ENCODE assay signal across 11 mouse cellular contexts in the genomic region with DNA sequence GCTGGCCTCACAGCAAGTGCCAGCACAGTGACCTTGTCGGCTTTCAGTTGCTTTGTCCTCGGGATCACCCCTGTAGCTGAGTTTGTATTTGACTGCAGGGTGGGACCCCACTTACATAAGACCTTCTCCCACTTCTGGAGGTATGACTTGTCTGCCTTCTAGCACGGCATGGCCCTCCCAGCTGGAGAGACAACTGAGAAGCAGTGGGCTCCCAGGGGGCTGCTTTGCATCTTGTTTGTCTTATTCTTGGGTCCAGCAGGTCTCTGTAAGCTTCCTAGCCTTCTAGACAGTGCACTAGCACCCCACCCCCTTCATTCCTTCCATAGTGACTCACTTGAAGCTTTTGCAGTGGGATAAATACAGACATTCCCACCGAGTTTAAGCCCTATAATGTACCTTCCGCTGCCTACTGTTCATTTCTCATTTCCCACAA. TPM values are rescaled to one million over a fixed set of nuclear protein-coding genes. Genes with fewer than 3 reads are reported as not detected.
DNase-seq lines count a peak whose midpoint lies in the region; ATAC-seq and TF ChIP-seq lines count a peak whose summit lies in the region.
"Had no signal": no experiment of that assay in that cellular context is flagged by ENCODE, and none has a peak within 500 bp of the region (broad histone marks: within the 10 kb centered on the region; RNA-seq: fewer than 3 reads in every experiment).

No protein-coding gene starts in this region.

- H3K4me1 ChIP-seq in heart, embryonic 11.5 days (ENCODE audit: control insufficient read depth, insufficient read depth, low read length) = peaks cover 9% of the 10 kb centered on the region
- peaks cover 9% of the 10 kb centered on the region for H3K4me1 ChIP-seq in midbrain, embryonic 10.5 days
- no peaks in the 10 kb centered on the region for H3K4me1 ChIP-seq in midbrain, embryonic 16.5 days (ENCODE audit: control insufficient read depth, insufficient read depth, low read length)
- H3K4me1 ChIP-seq in stomach, embryonic 15.5 days = no peaks in the 10 kb centered on the region
- H3K4me1 ChIP-seq in liver, embryonic 11.5 days (replicated peaks; ENCODE audit: control insufficient read depth, insufficient read depth, low read length) = no peaks in the 10 kb centered on the region

- TF ChIP-seq CTCF in Patski (IDR thresholded peaks at IDR 0.05) = no peak

- ATAC-seq in heart, embryonic 11.5 days (replicated peaks; ENCODE audit: insufficient number of reproducible peaks, low FRiP score, low TSS enrichment) = no peak
- ATAC-seq in midbrain, embryonic 16.5 days = no peak
- peak; percentile 94 for ATAC-seq in Patski
- peak; percentile 27; the same call in 1 of the 2 replicates for ATAC-seq in stomach, embryonic 15.5 days (ENCODE audit: insufficient read depth, low FRiP score, low read depth)
- no peak for ATAC-seq in liver, embryonic 11.5 days (replicated peaks; ENCODE audit: low FRiP score)

- no peak overlapping the region for H3K4me2 ChIP-seq in heart, embryonic 11.5 days
- H3K4me2 ChIP-seq in midbrain, embryonic 16.5 days (ENCODE audit: low read length) = no peak overlapping the region
- H3K4me2 ChIP-seq in stomach, embryonic 15.5 days = no peak overlapping the region
- no peak overlapping the region for H3K4me2 ChIP-seq in liver, embryonic 11.5 days
- H3K4me2 ChIP-seq: embryonic facial prominence, embryonic 15.5 days had no signal

- 42% methylated on average over 5 of the region's 5 CpGs for WGBS in heart, embryonic 11.5 days (ENCODE audit: insufficient replicate concordance)
- WGBS in midbrain, embryonic 10.5 days = 55% methylated on average over 5 of the region's 5 CpGs
- WGBS in midbrain, embryonic 16.5 days = 39% methylated on average over 5 of the region's 5 CpGs
- 38% methylated on average over 5 of the region's 5 CpGs for WGBS in stomach, embryonic 15.5 days
- WGBS in liver, embryonic 11.5 days = 67% methylated on average over 5 of the region's 5 CpGs

- CTCF ChIA-PET in Patski (lab: Charles Lee) = interaction anchor here (1.2 to 1.7 kb wide), 2 partner anchors 10 to 141 kb away, joined by 3 to 4 read pairs; no protein-coding TSS in a partner anchor

- peak overlapping the region; percentile 7 for H3K27ac ChIP-seq in heart, embryonic 11.5 days (ENCODE audit: low read depth, low read length)
- H3K27ac ChIP-seq in midbrain, embryonic 10.5 days (replicated peaks) = peak overlapping the region; percentile 38; the same call in 1 of the 2 replicates
- no peak overlapping the region for H3K27ac ChIP-seq in midbrain, embryonic 16.5 days (ENCODE audit: low read length)
- H3K27ac ChIP-seq in stomach, embryonic 15.5 days = peak overlapping the region; percentile 1; the same call in 1 of the 2 replicates
- H3K27ac ChIP-seq in liver, embryonic 11.5 days (ENCODE audit: low read depth, low read length) = no peak overlapping the region
- H3K27ac ChIP-seq: embryonic facial prominence, embryonic 15.5 days had no signal

- POLR2A ChIA-PET in Patski (lab: Charles Lee) = interaction anchor here (1.1 kb wide), 1 partner anchor 12 kb away, joined by 4 read pairs; no protein-coding TSS in a partner anchor

- no peak for DNase-seq in heart, adult 8-10 months (ENCODE audit: low spot score)
- DNase-seq in midbrain, embryonic 10.5 days (ENCODE audit: low spot score) = no peak
- DNase-seq in Patski (ENCODE audit: low read depth, low spot score) = peak; percentile 87
- no peak for DNase-seq in layer of hippocampus, adult 11-12 months (ENCODE audit: low spot score)
- DNase-seq in liver, embryonic 11.5 days (ENCODE audit: low spot score) = no peak
- DNase-seq: cerebellum, adult 9-11 months; heart, postnatal 14 days had no signal

- H3K9me3 ChIP-seq in heart, embryonic 11.5 days (replicated peaks; ENCODE audit: control insufficient read depth, low read length) = no peaks in the 10 kb centered on the region
- no peaks in the 10 kb centered on the region for H3K9me3 ChIP-seq in midbrain, embryonic 10.5 days (replicated peaks)
- H3K9me3 ChIP-seq in midbrain, embryonic 16.5 days (replicated peaks; ENCODE audit: control insufficient read depth, low read length, poor library complexity, severe bottlenecking) = no peaks in the 10 kb centered on the region
- no peaks in the 10 kb centered on the region for H3K9me3 ChIP-seq in stomach, embryonic 15.5 days
- H3K9me3 ChIP-seq in liver, embryonic 11.5 days (ENCODE audit: control insufficient read depth, low read length) = no peaks in the 10 kb centered on the region
- H3K9me3 ChIP-seq: embryonic facial prominence, embryonic 15.5 days had no signal

- H3K9ac ChIP-seq in heart, embryonic 11.5 days (ENCODE audit: low read depth, low read length) = no peak overlapping the region
- no peak overlapping the region for H3K9ac ChIP-seq in midbrain, embryonic 16.5 days (ENCODE audit: low read depth, low read length)
- no peak overlapping the region for H3K9ac ChIP-seq in stomach, embryonic 15.5 days
- no peak overlapping the region for H3K9ac ChIP-seq in liver, embryonic 11.5 days (ENCODE audit: low read depth, low read length)
- H3K9ac ChIP-seq: embryonic facial prominence, embryonic 15.5 days had no signal

- in situ Hi-C loops in Patski (cut with MboI; ENCODE audit: low pct_unique_long_range_greater_than_20kb) = no loop called here

- no peaks in the 10 kb centered on the region for H3K27me3 ChIP-seq in heart, embryonic 11.5 days (ENCODE audit: control insufficient read depth, insufficient read depth, low read length)
- no peaks in the 10 kb centered on the region for H3K27me3 ChIP-seq in midbrain, embryonic 10.5 days (ENCODE audit: low read depth, poor library complexity, severe bottlenecking)
- H3K27me3 ChIP-seq in midbrain, embryonic 16.5 days (ENCODE audit: control insufficient read depth, insufficient read depth, low read depth, low read length) = no peaks in the 10 kb centered on the region
- no peaks in the 10 kb centered on the region for H3K27me3 ChIP-seq in Patski
- H3K27me3 ChIP-seq in stomach, embryonic 15.5 days (replicated peaks) = no peaks in the 10 kb centered on the region
- H3K27me3 ChIP-seq in liver, embryonic 11.5 days (replicated peaks; ENCODE audit: control insufficient read depth, insufficient read depth, low read length) = no peaks in the 10 kb centered on the region
- H3K27me3 ChIP-seq: embryonic facial prominence, embryonic 15.5 days had no signal

- H3K36me3 ChIP-seq in heart, embryonic 11.5 days (ENCODE audit: control insufficient read depth, insufficient read depth, low read length) = no peaks in the 10 kb centered on the region
- no peaks in the 10 kb centered on the region for H3K36me3 ChIP-seq in midbrain, embryonic 10.5 days
- H3K36me3 ChIP-seq in midbrain, embryonic 16.5 days (ENCODE audit: control insufficient read depth, insufficient read depth, low read length) = no peaks in the 10 kb centered on the region
- H3K36me3 ChIP-seq in stomach, embryonic 15.5 days = no peaks in the 10 kb centered on the region; the same call in 1 of the 2 replicates
- peaks cover 4% of the 10 kb centered on the region; the same call in 1 of the 2 replicates for H3K36me3 ChIP-seq in liver, embryonic 11.5 days (ENCODE audit: control insufficient read depth, insufficient read depth, low read length)
- H3K36me3 ChIP-seq: embryonic facial prominence, embryonic 15.5 days had no signal

- no peak overlapping the region for H3K4me3 ChIP-seq in heart, embryonic 11.5 days (ENCODE audit: low read depth, low read length)
- no peak overlapping the region for H3K4me3 ChIP-seq in midbrain, embryonic 10.5 days
- no peak overlapping the region for H3K4me3 ChIP-seq in midbrain, embryonic 16.5 days (ENCODE audit: low read depth, low read length)
- H3K4me3 ChIP-seq in stomach, embryonic 15.5 days (replicated peaks) = no peak overlapping the region
- no peak overlapping the region for H3K4me3 ChIP-seq in liver, embryonic 11.5 days (ENCODE audit: low read depth, low read length)
- H3K4me3 ChIP-seq: embryonic facial prominence, embryonic 15.5 days had no signal

RNA-seq across cellular contexts. Expression of a gene that starts 30.6 kb away (rescaled TPM):
- 2.2 and 2.9 TPM in 2 replicates for polyA plus RNA-seq in heart, embryonic 11.5 days (2014; fragmentation: Nextera tagmentation; extraction: Ambion mirVana)
- 1 to 10 TPM; 3.0 to 9.4 (median 6.9) TPM for total RNA-seq in heart, adult 8-10 months (2022)
- 1.9 and 2.7 TPM in 2 replicates for polyA plus RNA-seq in midbrain, embryonic 10.5 days (2016; fragmentation: Nextera tagmentation; extraction: Ambion mirVana)
- polyA plus RNA-seq in midbrain, embryonic 16.5 days (2015; fragmentation: Nextera tagmentation; extraction: Ambion mirVana) = 1.6 and 3.5 TPM in 2 replicates
- 20.3 TPM for polyA plus RNA-seq in Patski (2021)
- 11.8 and 13.6 TPM in 2 replicates for polyA plus RNA-seq in stomach, embryonic 15.5 days (2015; fragmentation: Nextera tagmentation; extraction: Ambion mirVana)
- polyA plus RNA-seq in liver, embryonic 11.5 days (2014; fragmentation: Nextera tagmentation; extraction: Ambion mirVana) = 3.9 and 6.6 TPM in 2 replicates

Comparison
In these comparisons a context has a peak if more than half of its experiments do, and no peak if none do; other contexts are left out.
1. H3K27ac ChIP-seq: peak in heart, embryonic 11.5 days (single experiment), midbrain, embryonic 10.5 days (single experiment) and stomach, embryonic 15.5 days (single experiment); none in midbrain, embryonic 16.5 days (single experiment) and liver, embryonic 11.5 days (single experiment).
2. ATAC-seq: peak in Patski (single experiment) and stomach, embryonic 15.5 days (single experiment); none in heart, embryonic 11.5 days (single experiment), midbrain, embryonic 16.5 days (single experiment) and liver, embryonic 11.5 days (single experiment).